Comparison of ENCODE assay signal across 31 mouse cellular contexts in genomic region chr2:131430474-131430873, GRCm38 (mm10).
DNase-seq lines count a peak whose midpoint lies in the region; ATAC-seq and TF ChIP-seq lines count a peak whose summit lies in the region.
"Had no signal": no experiment of that assay in that cellular context is flagged by ENCODE, and none has a peak within 500 bp of the region (broad histone marks: within the 10 kb centered on the region; RNA-seq: fewer than 3 reads in every experiment).

No protein-coding gene starts in this region.

- no peak overlapping the region for H3K9ac ChIP-seq in kidney, embryonic 16.5 days (replicated peaks; ENCODE audit: low read length)
- no peak overlapping the region for H3K9ac ChIP-seq in hindbrain, embryonic 13.5 days
- H3K9ac ChIP-seq: embryonic facial prominence, embryonic 15.5 days; forebrain, embryonic 13.5 days; heart, embryonic 12.5 days; hindbrain, embryonic 14.5 days; liver, embryonic 13.5 days; midbrain, embryonic 15.5 days had no signal

- peaks cover 4% of the 10 kb centered on the region; the same call in 1 of the 2 replicates for H3K27me3 ChIP-seq in kidney, embryonic 16.5 days (ENCODE audit: insufficient read depth, low read length)
- H3K27me3 ChIP-seq in hindbrain, embryonic 13.5 days, result no peaks in the 10 kb centered on the region
- H3K27me3 ChIP-seq in limb, embryonic 10.5 days (ENCODE audit: low read depth, poor library complexity, severe bottlenecking), result no peaks in the 10 kb centered on the region
- H3K27me3 ChIP-seq: embryonic facial prominence, embryonic 15.5 days; forebrain, embryonic 13.5 days; liver, embryonic 13.5 days; midbrain, embryonic 15.5 days had no signal

- no peak for DNase-seq in kidney, adult 8-10 months
- peak; percentile 57 for DNase-seq in 416B (ENCODE audit: low read depth)
- no peak for DNase-seq in adrenal gland, adult 18-20 months (ENCODE audit: low spot score in 2 of 2)
- DNase-seq in limb, embryonic 10.5 days (ENCODE audit: low spot score), result no peak
- DNase-seq: adrenal gland, postnatal 10 days; B cell, adult 2 months; cerebellum, adult 11-12 months; cerebellum, adult 9-11 months; gastrocnemius, postnatal 36 days; heart, adult 2 months; heart, postnatal 4 days; kidney, postnatal 10 days; liver, embryonic 13.5 days; lung, adult 2 months; lung, postnatal 14 days; right cerebral cortex, adult 18-20 months; spleen, adult 18-20 months; thymus, adult 18-20 months had no signal

- ATAC-seq in kidney, embryonic 16.5 days (ENCODE audit: low FRiP score, low TSS enrichment), result peak; percentile 51; the same call in 1 of the 2 replicates
- peak; percentile 89 for ATAC-seq in megakaryocyte, adult 5-6 weeks (ENCODE audit: poor library complexity, severe bottlenecking)
- ATAC-seq in hindbrain, embryonic 13.5 days (ENCODE audit: low FRiP score), result no peak
- ATAC-seq: activated CD4-positive, CD25-positive, alpha-beta regulatory T cell, adult 4 months; forebrain, embryonic 13.5 days; intestine, postnatal 0 days; midbrain, embryonic 15.5 days had no signal

- H3K4me3 ChIP-seq in kidney, embryonic 16.5 days (ENCODE audit: low read length), result no peak overlapping the region
- H3K4me3 ChIP-seq in bone marrow macrophage, adult 2 months (ENCODE audit: insufficient read depth, low read length), result peak overlapping the region; percentile 13; the same call in 1 of the 2 replicates
- no peak overlapping the region for H3K4me3 ChIP-seq in hindbrain, embryonic 13.5 days
- no peak overlapping the region for H3K4me3 ChIP-seq in limb, embryonic 10.5 days
- H3K4me3 ChIP-seq: embryonic facial prominence, embryonic 10.5 days; embryonic facial prominence, embryonic 15.5 days; forebrain, embryonic 13.5 days; heart, adult 2 months; heart, embryonic 12.5 days; layer of hippocampus, adult 2 months; liver, embryonic 13.5 days; midbrain, embryonic 15.5 days had no signal

- no peak for TF ChIP-seq CTCF in bone marrow macrophage, adult 2 months (IDR thresholded peaks at IDR 0.05; ENCODE audit: low read depth, low read length)

- no peaks in the 10 kb centered on the region for H3K36me3 ChIP-seq in kidney, embryonic 16.5 days (ENCODE audit: insufficient read depth, low read length)
- H3K36me3 ChIP-seq in hindbrain, embryonic 13.5 days, result no peaks in the 10 kb centered on the region
- no peaks in the 10 kb centered on the region for H3K36me3 ChIP-seq in limb, embryonic 10.5 days
- H3K36me3 ChIP-seq: embryonic facial prominence, embryonic 10.5 days; embryonic facial prominence, embryonic 15.5 days; heart, embryonic 12.5 days; liver, embryonic 13.5 days; midbrain, embryonic 15.5 days had no signal

- H3K4me2 ChIP-seq in kidney, embryonic 16.5 days (replicated peaks; ENCODE audit: low read depth, low read length), result no peak overlapping the region
- no peak overlapping the region for H3K4me2 ChIP-seq in hindbrain, embryonic 13.5 days
- H3K4me2 ChIP-seq: embryonic facial prominence, embryonic 15.5 days; forebrain, embryonic 13.5 days; heart, embryonic 12.5 days; hindbrain, embryonic 14.5 days; liver, embryonic 13.5 days; midbrain, embryonic 15.5 days had no signal

- no peak overlapping the region for H3K27ac ChIP-seq in kidney, embryonic 16.5 days (ENCODE audit: low read length)
- H3K27ac ChIP-seq in bone marrow macrophage, adult 2 months (ENCODE audit: insufficient read depth, low read depth, low read length), result peak overlapping the region; percentile 56; the same call in 1 of the 2 replicates
- H3K27ac ChIP-seq in hindbrain, embryonic 13.5 days, result no peak overlapping the region
- no peak overlapping the region for H3K27ac ChIP-seq in limb, embryonic 10.5 days
- H3K27ac ChIP-seq: embryonic facial prominence, embryonic 10.5 days; embryonic facial prominence, embryonic 15.5 days; forebrain, embryonic 13.5 days; heart, adult 2 months; hindbrain, embryonic 14.5 days; layer of hippocampus, adult 2 months; liver, embryonic 13.5 days; midbrain, embryonic 15.5 days had no signal

- WGBS in kidney, embryonic 16.5 days, result 50% methylated on average over 4 of the region's 4 CpGs
- 94% methylated on average over 4 of the region's 4 CpGs for WGBS in hindbrain, embryonic 13.5 days
- WGBS in limb, embryonic 10.5 days, result 91% methylated on average over 4 of the region's 4 CpGs

- TF ChIP-seq POLR2A in bone marrow macrophage, adult 2 months (IDR thresholded peaks at IDR 0.05; ENCODE audit: borderline replicate concordance, low read depth, low read length), result no peak

- no peaks in the 10 kb centered on the region for H3K9me3 ChIP-seq in kidney, embryonic 16.5 days (ENCODE audit: low read length)
- H3K9me3 ChIP-seq in hindbrain, embryonic 13.5 days, result no peaks in the 10 kb centered on the region
- H3K9me3 ChIP-seq in limb, embryonic 10.5 days (replicated peaks), result no peaks in the 10 kb centered on the region
- H3K9me3 ChIP-seq: embryonic facial prominence, embryonic 10.5 days; embryonic facial prominence, embryonic 15.5 days; forebrain, embryonic 13.5 days; heart, embryonic 12.5 days; liver, embryonic 13.5 days; midbrain, embryonic 15.5 days had no signal

- peaks cover 8% of the 10 kb centered on the region; the same call in 1 of the 2 replicates for H3K4me1 ChIP-seq in kidney, embryonic 16.5 days (ENCODE audit: insufficient read depth, low read length)
- peaks cover 42% of the 10 kb centered on the region for H3K4me1 ChIP-seq in bone marrow macrophage, adult 2 months (ENCODE audit: control insufficient read depth, insufficient read depth, low read length)
- H3K4me1 ChIP-seq in hindbrain, embryonic 13.5 days (replicated peaks), result no peaks in the 10 kb centered on the region
- H3K4me1 ChIP-seq in limb, embryonic 10.5 days, result peaks cover 6% of the 10 kb centered on the region
- H3K4me1 ChIP-seq: embryonic facial prominence, embryonic 15.5 days; forebrain, embryonic 13.5 days; heart, embryonic 12.5 days; midbrain, embryonic 15.5 days had no signal
